Mouse (Mus musculus) olfactory bulb, adult 2 months (tissue): ENCODE measurements around the gene Med13.

Experiments
- CTCF ChIP-seq: fragments of 200-500 bp; IDR thresholded peaks from 2 replicates; pipeline ENCODE4 v1.5.1; 2012; ENCODE audit warnings: low read depth, mild to moderate bottlenecking, low read length, moderate library complexity; ENCODE audit not compliant: insufficient read depth
- POLR2A ChIP-seq: fragments of 200-500 bp; IDR thresholded peaks from 2 replicates; pipeline ENCODE4 v1.6.1; 2012; ENCODE audit warnings: mild to moderate bottlenecking, low read depth, low read length, moderate library complexity; ENCODE audit not compliant: insufficient read depth

GRCm38 (mm10) chr11:86376707-86377106 is 19.3 kb upstream of the Med13 start:
- TF ChIP-seq CTCF (no peak), POLR2A (no peak)
